Mouse (Mus musculus): ENCODE results near the gene Cpa5.

The Cpa5 gene

GRCm38 (mm10) chr6:30600995-30601394 is 9.8 kb upstream of the Cpa5 start:
- in situ Hi-C loops (cut with MboI, MseI): no loop called here

- in situ Hi-C loops (cut with MboI, MseI): no loop called here
Observed at GRCm38 (mm10) chr6:30604342-30604867, 6.4 kb upstream of the Cpa5 start.

- in situ Hi-C loops (cut with MboI, MseI): no loop called here
Observed at GRCm38 (mm10) chr6:30605111-30605510, 5.7 kb upstream of the Cpa5 start.

- in situ Hi-C loops (cut with MboI, MseI): no loop called here
Observed at GRCm38 (mm10) chr6:30605672-30606071, 5.1 kb upstream of the Cpa5 start.

DNA sequence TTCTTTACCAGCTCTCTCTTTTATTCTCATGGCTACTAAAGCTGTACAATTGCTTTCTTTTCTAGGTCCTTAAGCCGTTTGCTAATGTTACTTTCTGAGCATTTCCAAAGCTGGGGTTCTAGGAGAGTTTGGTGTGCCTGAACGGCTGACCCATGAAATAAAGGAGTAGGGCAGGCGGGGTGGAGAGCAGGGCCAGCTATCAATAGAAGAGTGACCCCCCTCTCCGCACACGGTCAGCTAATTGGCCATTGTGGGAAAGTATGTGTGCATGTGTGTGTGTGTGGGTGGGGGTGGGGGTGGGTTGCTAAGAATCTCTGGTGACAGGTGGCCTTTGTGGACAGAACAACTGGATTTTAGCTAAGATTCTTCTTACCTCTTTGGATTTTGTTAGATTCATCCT is 402 bp downstream of the Cpa5 start:
- in situ Hi-C loops (cut with MboI, MseI): no loop called here

GRCm38 (mm10) chr6:30614251-30614650 is 3.4 kb downstream of the Cpa5 start:
- in situ Hi-C loops (cut with MboI, MseI): no loop called here

- in situ Hi-C loops (cut with MboI, MseI): no loop called here
Observed at GRCm38 (mm10) chr6:30615741-30616140, 4.9 kb downstream of the Cpa5 start.

DNA sequence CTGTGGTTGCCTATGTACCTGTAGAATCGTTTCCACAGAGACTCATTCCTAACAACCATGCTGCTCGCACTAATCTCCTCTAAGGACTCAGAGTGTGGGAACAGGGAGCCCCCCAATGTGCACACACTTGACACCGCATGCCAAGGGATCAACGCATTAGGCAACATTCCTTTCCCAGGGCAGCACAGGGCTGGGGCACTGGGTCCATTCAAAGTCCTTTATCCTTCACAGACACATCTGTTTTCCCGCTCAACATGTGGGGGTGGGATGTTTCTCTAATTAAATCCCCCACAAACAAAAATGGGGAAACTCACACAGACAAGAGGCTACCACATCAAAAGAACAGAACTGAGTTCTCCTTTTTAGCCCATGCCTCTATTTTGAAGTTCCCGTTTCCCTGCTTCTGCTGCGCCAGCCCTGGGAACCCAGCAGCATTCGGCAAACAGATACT is 5.7 kb downstream of the Cpa5 start:
- in situ Hi-C loops (cut with MboI, MseI): no loop called here

GRCm38 (mm10) chr6:30617020-30617958 is 6.5 kb downstream of the Cpa5 start:
- in situ Hi-C loops (cut with MboI, MseI): no loop called here

DNA sequence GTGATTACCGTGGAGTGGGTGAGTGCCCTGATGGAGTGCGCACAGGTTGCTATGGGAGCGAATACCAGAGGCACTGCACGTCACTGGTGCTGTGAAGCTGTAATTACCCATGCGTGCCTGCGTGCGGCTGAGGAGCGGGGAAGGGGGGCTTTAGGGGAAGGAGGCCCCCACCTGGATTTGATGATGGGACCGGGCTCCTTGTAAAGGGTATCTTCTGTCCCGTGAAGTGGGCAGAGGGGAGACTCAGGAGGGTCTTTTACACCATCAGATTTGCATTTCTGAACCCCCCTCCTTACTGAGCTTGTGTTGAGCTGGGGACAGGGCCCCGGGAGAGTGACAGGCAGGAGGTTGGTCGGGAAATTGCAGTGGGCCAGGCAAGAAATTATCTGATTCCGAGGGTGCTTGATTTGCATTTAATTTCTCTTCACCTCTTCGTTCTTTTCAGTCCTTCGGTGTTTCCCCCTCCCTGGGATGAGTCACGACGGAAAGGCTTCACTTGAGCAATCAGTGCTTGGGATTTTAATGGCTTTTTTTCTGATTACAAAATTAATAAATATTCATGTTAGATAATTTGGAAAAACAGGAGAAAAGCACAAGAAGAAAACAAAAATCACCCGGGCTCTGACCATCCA is 7.3 kb downstream of the Cpa5 start:
- in situ Hi-C loops (cut with MboI, MseI): no loop called here

- in situ Hi-C loops (cut with MboI, MseI): no loop called here
Observed at GRCm38 (mm10) chr6:30618735-30619134, 7.9 kb downstream of the Cpa5 start.

GRCm38 (mm10) chr6:30619606-30620005 is 8.8 kb downstream of the Cpa5 start:
- in situ Hi-C loops (cut with MboI, MseI): no loop called here

DNA sequence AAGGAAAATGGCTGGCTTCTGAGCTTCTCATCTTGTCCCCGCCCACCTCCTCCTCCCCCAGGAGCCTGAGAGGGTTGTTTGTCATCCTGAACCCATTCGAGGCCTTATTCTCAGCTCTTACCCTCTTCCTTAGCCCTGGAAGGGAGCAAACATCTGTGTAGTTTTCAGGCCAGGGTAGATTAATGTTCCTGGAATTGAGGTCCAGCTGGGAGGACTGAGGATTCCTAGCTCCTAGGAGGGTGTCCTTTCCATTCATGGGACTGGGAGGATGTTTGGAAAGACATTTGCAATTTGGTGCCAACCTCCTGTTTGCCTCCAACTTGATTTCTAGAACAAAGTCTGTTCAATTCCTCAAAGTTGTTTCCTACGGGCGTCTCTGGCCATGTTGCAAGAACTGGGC is 9.8 kb downstream of the Cpa5 start:
- in situ Hi-C loops (cut with MboI, MseI): no loop called here

DNA sequence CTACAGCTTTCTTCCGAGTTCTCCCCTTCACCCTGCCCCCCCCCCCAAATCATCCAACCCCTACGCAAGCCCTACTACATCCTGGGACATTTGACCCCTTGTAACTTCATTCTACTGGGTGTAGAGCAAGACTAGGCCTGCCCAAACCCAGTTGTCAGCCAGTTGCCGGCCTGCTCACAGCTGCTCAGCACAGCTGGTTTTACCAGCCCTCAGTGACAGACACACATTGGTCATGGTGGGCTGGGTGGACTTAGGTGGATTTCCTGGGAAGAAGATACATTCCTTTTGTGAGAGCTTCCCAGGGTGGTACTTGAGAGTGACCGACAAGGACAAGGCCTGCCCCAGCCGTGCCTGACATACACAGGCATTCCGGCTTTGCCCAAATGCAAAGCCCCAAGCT is 10.2 kb downstream of the Cpa5 start:
- in situ Hi-C loops (cut with MboI, MseI): no loop called here

- in situ Hi-C loops (cut with MboI, MseI): no loop called here
Observed at GRCm38 (mm10) chr6:30621986-30622389, 11.2 kb downstream of the Cpa5 start.

DNA sequence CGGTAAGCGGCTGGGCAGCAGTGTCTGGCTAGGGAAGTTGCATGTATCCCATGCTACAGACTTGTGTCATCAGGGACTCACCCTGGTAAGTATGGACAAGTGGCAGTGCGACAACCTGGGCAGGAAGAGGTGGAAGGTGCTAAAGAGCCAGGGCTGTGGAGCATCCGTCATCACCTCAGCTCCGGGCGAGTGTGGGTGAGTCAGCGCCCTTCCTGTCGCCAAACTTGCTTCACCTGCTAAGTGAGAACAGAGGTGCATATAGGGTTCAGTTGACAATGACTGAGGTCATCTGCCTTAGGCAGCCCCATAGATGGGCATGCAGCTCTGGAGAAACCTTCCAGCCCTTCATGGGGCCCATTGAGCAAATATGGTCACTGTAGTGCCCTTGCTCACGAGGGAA is 14.0 kb downstream of the Cpa5 start:
- in situ Hi-C loops (cut with MboI, MseI): no loop called here

- in situ Hi-C loops (cut with MboI, MseI): no loop called here
Observed at GRCm38 (mm10) chr6:30628152-30628551, 17.3 kb downstream of the Cpa5 start.

GRCm38 (mm10) chr6:30629989-30630388 is 19.2 kb downstream of the Cpa5 start:
- in situ Hi-C loops (cut with MboI, MseI): no loop called here

- in situ Hi-C loops (cut with MboI, MseI): no loop called here
Observed at GRCm38 (mm10) chr6:30635361-30635862, 24.6 kb downstream of the Cpa5 start.

- in situ Hi-C loops (cut with MboI, MseI): no loop called here
Observed at GRCm38 (mm10) chr6:30636186-30636842, 25.5 kb downstream of the Cpa5 start.

- in situ Hi-C loops (cut with MboI, MseI): no loop called here
Observed at GRCm38 (mm10) chr6:30638674-30639268, 28.0 kb downstream of the Cpa5 start, which contains the start of gene Cpa1. Gene Cpa1, plus strand, starts transcription at chr6:30639218.
